Mouse (Mus musculus) liver, adult 2 months (tissue): ENCODE measurements around the gene Agrp. TPM values are rescaled to one million over a fixed set of nuclear protein-coding genes. Genes with fewer than 3 reads are reported as not detected.

ENCODE experiments used
- DNase-seq: peaks from one replicate; pipeline ENCODE4 v3.0.0-alpha.2; 2011; ENCODE audit warnings: low read depth, low spot score; ENCODE audit errors: extremely low read depth
- H3K27ac ChIP-seq: fragments of 200-500 bp; replicated peaks from 2 replicates; pipeline ENCODE4 v1.5.1; 2012; ENCODE audit warnings: low read depth, mild to moderate bottlenecking, control low read depth, inconsistent platforms, low read length; ENCODE audit not compliant: insufficient read depth
- H3K27me3 ChIP-seq: fragments of 200-500 bp; 2 replicates; pipeline ENCODE4 v1.6.1; 2012; ENCODE audit warnings: mild to moderate bottlenecking, moderate library complexity, low read length, inconsistent platforms; ENCODE audit not compliant: control insufficient read depth, insufficient read depth
- H3K36me3 ChIP-seq: fragments of 200-500 bp; 2 replicates; pipeline ENCODE4 v1.6.1; 2012; ENCODE audit warnings: low read length, inconsistent platforms; ENCODE audit not compliant: control insufficient read depth, insufficient read depth
- H3K4me1 ChIP-seq: fragments of 200-500 bp; 2 replicates; pipeline ENCODE4 v1.6.1; 2011; ENCODE audit warnings: low read length; ENCODE audit not compliant: control insufficient read depth, insufficient read depth
- H3K4me3 ChIP-seq: fragments of 200-500 bp; 2 replicates; pipeline ENCODE4 v1.5.1; 2011; ENCODE audit warnings: low read depth, mild to moderate bottlenecking, control low read depth, low read length, moderate library complexity; ENCODE audit not compliant: insufficient read depth
- H3K79me2 ChIP-seq: fragments of 200-500 bp; 2 replicates; pipeline ENCODE4 v1.6.1; 2012; ENCODE audit warnings: inconsistent platforms, mild to moderate bottlenecking, low read length, moderate library complexity; ENCODE audit not compliant: control insufficient read depth, insufficient read depth
- H3K9ac ChIP-seq: fragments of 200-500 bp; 2 replicates; pipeline ENCODE4 v1.6.1; 2012; ENCODE audit warnings: low read depth, mild to moderate bottlenecking, control low read depth, inconsistent platforms, low read length
- CTCF ChIP-seq: fragments of 200-500 bp; IDR thresholded peaks from 2 replicates; pipeline ENCODE4 v1.5.1; 2011; ENCODE audit warnings: low read depth, low read length, control low read depth
- POLR2A ChIP-seq: fragments of 200-500 bp; IDR thresholded peaks from 2 replicates; pipeline ENCODE4 v1.6.1; 2011; ENCODE audit warnings: low read length, control low read depth; ENCODE audit not compliant: insufficient read depth; ENCODE audit errors: extremely low read depth
- WGBS: fragments of 180-500 bp; shearing (Covaris S2); methylation state at CpG from one replicate; pipeline ENCODE4 v1.1.7; 2018; 5-methylcytosine and 5-hydroxymethylcytosine counted together
- polyA plus RNA-seq: library from polyadenylated mRNA; depleted of rRNA; stranded (reverse); fragments of >200 nt; gene quantifications from 2 replicates; pipeline ENCODE4 v1.2.3, GENCODE M21; 2012
- total RNA-seq: library from RNA; depleted of rRNA; stranded (reverse); fragments of >200 nt; gene quantifications from 2 replicates; pipeline ENCODE4 v1.2.3, GENCODE M21; 2014

The Agrp gene
- total and polyA plus RNA-seq, 2 experiments, result not detected

GRCm38 (mm10) chr8:105621841-105622240 is 15.4 kb downstream of the Agrp start:
- peaks cover 3% of the 10 kb centered on the region; the same call in 1 of the 2 replicates for H3K36me3 ChIP-seq
- 84% methylated on average over 4 of the region's 4 CpGs for WGBS
- no peak for DNase-seq
- TF ChIP-seq POLR2A (no peak), CTCF (no peak)
- no peaks in the 10 kb centered on the region for H3K27me3 ChIP-seq
- H3K4me3 ChIP-seq, result no peak overlapping the region
- H3K9ac ChIP-seq, result no peak overlapping the region
- no peak overlapping the region for H3K27ac ChIP-seq
- no peaks in the 10 kb centered on the region for H3K79me2 ChIP-seq
- H3K4me1 ChIP-seq, result no peaks in the 10 kb centered on the region

DNA sequence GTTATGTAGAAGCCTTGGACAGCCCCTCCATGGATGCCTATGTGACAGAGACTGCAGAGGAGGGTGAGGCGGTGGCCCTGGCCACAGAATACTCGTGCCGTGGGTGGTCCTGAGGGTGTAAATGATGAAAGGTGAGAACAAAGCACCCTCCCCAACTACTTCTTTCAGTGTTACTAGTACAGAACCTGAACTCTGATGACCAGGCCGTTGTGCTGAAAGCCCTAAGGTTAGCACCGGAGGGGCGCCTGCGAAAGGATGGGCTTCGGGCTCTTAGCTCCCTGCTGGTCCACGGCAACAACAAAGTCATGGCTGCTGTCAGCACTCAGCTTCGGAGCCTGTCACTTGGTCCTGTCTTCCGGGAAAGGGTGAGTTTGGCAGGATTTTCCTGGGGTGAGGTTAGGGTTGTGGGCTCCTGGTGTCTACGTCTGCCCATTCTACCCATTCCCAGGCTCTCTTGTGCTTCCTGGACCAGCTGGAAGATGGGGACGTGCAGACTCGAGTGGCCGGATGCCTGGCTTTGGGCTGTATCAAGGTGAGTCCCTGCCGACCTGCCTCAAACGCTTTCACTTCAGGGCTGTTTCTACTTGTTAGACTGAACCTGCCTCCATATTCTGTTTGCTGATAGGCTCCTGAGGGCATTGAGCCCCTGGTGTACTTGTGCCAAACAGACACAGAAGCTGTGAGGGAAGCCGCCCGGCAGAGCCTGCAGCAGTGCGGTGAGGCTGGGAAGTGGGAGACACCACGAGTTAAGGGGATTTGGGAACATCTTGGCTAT is 16.1 kb downstream of the Agrp start:
- Histone ChIP-seq H3K36me3 (peaks cover 6% of the 10 kb centered on the region; the same call in 1 of the 2 replicates), H3K27ac (no peak overlapping the region), H3K4me1 (no peaks in the 10 kb centered on the region), H3K4me3 (no peak overlapping the region), H3K27me3 (no peaks in the 10 kb centered on the region), H3K79me2 (no peaks in the 10 kb centered on the region), H3K9ac (no peak overlapping the region)
- 92% methylated on average over 21 of the region's 21 CpGs for WGBS
- DNase-seq, result no peak
- no peak for TF ChIP-seq CTCF
- no peak for TF ChIP-seq POLR2A

- Histone ChIP-seq H3K9ac (no peak overlapping the region), H3K36me3 (peaks cover 9% of the 10 kb centered on the region), H3K27ac (no peak overlapping the region), H3K27me3 (no peaks in the 10 kb centered on the region), H3K79me2 (no peaks in the 10 kb centered on the region), H3K4me3 (no peak overlapping the region), H3K4me1 (no peaks in the 10 kb centered on the region)
- 93% methylated on average over 19 of the region's 19 CpGs for WGBS
- TF ChIP-seq POLR2A (no peak), CTCF (no peak)
- DNase-seq, result no peak
These were observed 17.0 kb downstream of the Agrp start for GRCm38 (mm10) chr8:105620211-105620610.

- no peak for TF ChIP-seq POLR2A
- TF ChIP-seq CTCF, result no peak
- H3K27me3 ChIP-seq, result no peaks in the 10 kb centered on the region
- no peak for DNase-seq
- H3K4me3 ChIP-seq, result no peak overlapping the region
- peaks cover 12% of the 10 kb centered on the region for H3K36me3 ChIP-seq
- no peaks in the 10 kb centered on the region for H3K79me2 ChIP-seq
- H3K27ac ChIP-seq, result no peak overlapping the region
- H3K4me1 ChIP-seq, result no peaks in the 10 kb centered on the region
- no peak overlapping the region for H3K9ac ChIP-seq
- 95% methylated on average over 19 of the region's 19 CpGs for WGBS
These were observed 18.2 kb downstream of the Agrp start for GRCm38 (mm10) chr8:105618892-105619591.

- no peak overlapping the region for H3K27ac ChIP-seq
- H3K4me3 ChIP-seq, result no peak overlapping the region
- TF ChIP-seq CTCF (no peak), POLR2A (no peak)
- WGBS, result 95% methylated on average over 5 of the region's 5 CpGs
- H3K4me1 ChIP-seq, result no peaks in the 10 kb centered on the region
- H3K36me3 ChIP-seq, result peaks cover 12% of the 10 kb centered on the region
- no peaks in the 10 kb centered on the region for H3K27me3 ChIP-seq
- no peak for DNase-seq
- H3K9ac ChIP-seq, result no peak overlapping the region
- no peaks in the 10 kb centered on the region; the same call in 1 of the 2 replicates for H3K79me2 ChIP-seq
These were observed 18.9 kb downstream of the Agrp start for GRCm38 (mm10) chr8:105618279-105618634.
